Mouse (Mus musculus) hindbrain, embryonic 12.5 days (tissue): ENCODE measurements at regions not wholly inside any gene's neighbourhood (a gene's known extent, or its start where the extent isn't known, plus 50 kb on each side); places are given as distances from the start of the nearest gene placed in this dataset.
"Not testable (repeated sequence)": the region's sequence is repeated elsewhere in the genome, so short reads cannot be mapped to it uniquely, and the experiment has no call there.

Source experiments
- ATAC-seq: fragments of 200-750 bp; cut with Nextera tagmentation; 2 replicates; pipeline ENCODE4 v1.8.0; 2017; ENCODE audit warnings: moderate TSS enrichment; ENCODE audit not compliant: low FRiP score
- H3K27ac ChIP-seq: fragments of 300-500 bp; sonication (generic); 2 replicates; pipeline ENCODE4 v1.5.1; 2016; ENCODE audit warnings: mild to moderate bottlenecking
- H3K27me3 ChIP-seq: fragments of 300-500 bp; sonication (generic); 2 replicates; pipeline ENCODE4 v1.6.1; 2016; ENCODE audit warnings: mild to moderate bottlenecking
- H3K36me3 ChIP-seq: fragments of 300-500 bp; sonication (generic); 2 replicates; pipeline ENCODE4 v1.6.1; 2016; ENCODE audit warnings: mild to moderate bottlenecking
- H3K4me1 ChIP-seq: fragments of 300-500 bp; sonication (generic); 2 replicates; pipeline ENCODE4 v1.6.1; 2016
- H3K4me2 ChIP-seq: fragments of 300-500 bp; sonication (generic); replicated peaks from 2 replicates; pipeline ENCODE4 v1.6.1; 2016; ENCODE audit warnings: mild to moderate bottlenecking
- H3K4me3 ChIP-seq: fragments of 300-500 bp; sonication (generic); 2 replicates; pipeline ENCODE4 v1.5.1; 2016; ENCODE audit warnings: mild to moderate bottlenecking
- H3K9ac ChIP-seq: fragments of 300-500 bp; sonication (generic); 2 replicates; pipeline ENCODE4 v1.6.1; 2016; ENCODE audit warnings: mild to moderate bottlenecking, moderate library complexity
- H3K9me3 ChIP-seq: fragments of 300-500 bp; sonication (generic); replicated peaks from 2 replicates; pipeline ENCODE4 v1.6.1; 2016; ENCODE audit warnings: mild to moderate bottlenecking
- WGBS: fragments of 180-500 bp; shearing (Covaris S2); methylation state at CpG from one replicate; pipeline ENCODE4 v1.1.7; 2016; 5-methylcytosine and 5-hydroxymethylcytosine counted together

DNA sequence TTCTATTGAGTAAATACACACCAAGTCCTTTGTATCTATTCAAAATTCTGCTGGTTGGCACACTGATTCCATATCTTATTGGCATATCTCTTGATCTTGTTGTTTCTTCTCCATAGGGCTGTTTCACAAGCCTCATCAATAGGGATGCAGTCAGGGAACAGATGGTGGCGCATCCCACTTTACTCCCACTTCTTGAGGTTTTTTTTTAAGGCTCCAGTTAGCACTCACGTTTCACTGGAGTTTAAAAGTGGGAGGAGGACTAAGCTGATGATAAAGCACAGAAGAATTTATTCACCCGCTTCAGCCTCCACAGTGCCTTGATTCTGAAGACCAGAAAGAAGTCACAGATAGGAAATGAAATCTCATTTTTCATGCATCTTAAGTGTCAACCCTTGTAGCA, 199.8 kb downstream of the Fam198b start:
- no peaks in the 10 kb centered on the region for H3K9me3 ChIP-seq
- H3K36me3 ChIP-seq: no peaks in the 10 kb centered on the region
- no peak overlapping the region for H3K4me3 ChIP-seq
- H3K27ac ChIP-seq: no peak overlapping the region
- ATAC-seq: no peak
- H3K4me1 ChIP-seq: no peaks in the 10 kb centered on the region
- no peak overlapping the region for H3K4me2 ChIP-seq
- no peak overlapping the region for H3K9ac ChIP-seq
- WGBS: 72% methylated on average over 3 of the region's 3 CpGs
- no peaks in the 10 kb centered on the region for H3K27me3 ChIP-seq

GRCm38 (mm10) chr3:80099625-80100024, 215.3 kb downstream of the Fam198b start:
- Histone ChIP-seq H3K4me1 (no peaks in the 10 kb centered on the region), H3K36me3 (no peaks in the 10 kb centered on the region), H3K27me3 (no peaks in the 10 kb centered on the region), H3K4me3 (no peak overlapping the region), H3K9ac (no peak overlapping the region), H3K4me2 (no peak overlapping the region), H3K27ac (no peak overlapping the region), H3K9me3 (no peaks in the 10 kb centered on the region)
- 90% methylated on average over 3 of the region's 3 CpGs for WGBS
- ATAC-seq: no peak

- no peak overlapping the region for H3K4me2 ChIP-seq
- ATAC-seq: no peak
- H3K9me3 ChIP-seq: no peaks in the 10 kb centered on the region
- no peak overlapping the region for H3K4me3 ChIP-seq
- H3K4me1 ChIP-seq: no peaks in the 10 kb centered on the region
- H3K27ac ChIP-seq: no peak overlapping the region
- no peaks in the 10 kb centered on the region for H3K27me3 ChIP-seq
- no peaks in the 10 kb centered on the region for H3K36me3 ChIP-seq
- WGBS: 39% methylated on average over 1 of the region's 1 CpGs
- H3K9ac ChIP-seq: no peak overlapping the region
Measured at GRCm38 (mm10) chr3:80120177-80120736, 235.9 kb downstream of the Fam198b start.

DNA sequence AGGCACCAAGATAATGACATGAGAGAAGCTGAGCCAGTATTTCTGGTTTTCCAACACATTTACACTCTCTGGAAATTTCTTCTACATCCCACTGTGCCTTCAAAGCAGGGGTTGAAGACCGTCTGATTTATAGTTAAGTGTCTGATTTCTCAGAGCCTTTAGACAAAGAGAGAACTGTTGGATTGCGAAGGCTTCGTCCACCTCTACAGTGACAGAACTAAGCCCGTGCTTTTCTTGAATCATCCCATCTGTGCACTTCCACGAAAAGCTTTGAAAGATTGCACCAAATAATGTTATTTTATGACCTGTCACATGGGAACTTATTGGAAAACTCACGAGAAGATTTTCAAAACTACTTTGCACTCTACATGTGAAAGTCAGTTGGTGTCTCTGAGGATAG, 239.3 kb downstream of the Fam198b start:
- no peak overlapping the region for H3K9ac ChIP-seq
- ATAC-seq: no peak
- 84% methylated on average over 6 of the region's 6 CpGs for WGBS

GRCm38 (mm10) chr3:80124621-80125020, 240.3 kb downstream of the Fam198b start:
- Histone ChIP-seq H3K4me2 (no peak overlapping the region), H3K36me3 (no peaks in the 10 kb centered on the region), H3K9ac (no peak overlapping the region), H3K4me1 (no peaks in the 10 kb centered on the region), H3K27me3 (no peaks in the 10 kb centered on the region), H3K27ac (no peak overlapping the region), H3K4me3 (no peak overlapping the region), H3K9me3 (no peaks in the 10 kb centered on the region)
- ATAC-seq: no peak
- WGBS: 87% methylated on average over 8 of the region's 8 CpGs

More for the DNA sequence above, 239.3 kb downstream of the Fam198b start:
- Histone ChIP-seq H3K4me2 (no peak overlapping the region), H3K27me3 (no peaks in the 10 kb centered on the region), H3K4me1 (no peaks in the 10 kb centered on the region), H3K27ac (no peak overlapping the region), H3K9me3 (no peaks in the 10 kb centered on the region), H3K36me3 (no peaks in the 10 kb centered on the region), H3K4me3 (no peak overlapping the region)

DNA sequence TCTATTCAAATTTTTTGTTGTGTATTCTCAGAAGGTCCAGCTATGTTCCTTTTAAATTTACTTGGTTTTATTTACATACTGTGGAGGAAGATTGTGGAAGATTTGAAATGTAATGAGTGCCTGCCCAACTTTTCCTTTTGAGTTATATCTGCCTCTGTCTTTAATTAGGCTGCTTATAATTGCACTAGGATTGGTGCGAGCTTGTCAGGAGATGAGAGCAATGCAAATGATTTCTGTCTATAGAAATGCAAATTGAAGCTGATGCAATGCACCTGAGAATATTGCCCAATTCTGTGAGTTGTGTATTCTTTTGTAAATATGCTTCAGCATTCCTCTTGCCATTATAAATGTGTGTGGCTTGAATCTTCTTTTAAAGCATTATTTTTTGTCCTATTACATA, 257.4 kb downstream of the Fam198b start:
- Histone ChIP-seq H3K36me3 (no peaks in the 10 kb centered on the region), H3K27me3 (no peaks in the 10 kb centered on the region), H3K4me3 (no peak overlapping the region), H3K27ac (no peak overlapping the region), H3K4me1 (no peaks in the 10 kb centered on the region), H3K9me3 (no peaks in the 10 kb centered on the region), H3K9ac (no peak overlapping the region), H3K4me2 (no peak overlapping the region)
- no peak for ATAC-seq
- WGBS: 65% methylated on average over 1 of the region's 1 CpGs

GRCm38 (mm10) chr3:80160473-80160872, 276.1 kb downstream of the Fam198b start:
- H3K9ac ChIP-seq: no peak overlapping the region
- no peaks in the 10 kb centered on the region for H3K27me3 ChIP-seq
- no peaks in the 10 kb centered on the region for H3K9me3 ChIP-seq
- no peak for ATAC-seq
- H3K36me3 ChIP-seq: no peaks in the 10 kb centered on the region
- no peak overlapping the region for H3K27ac ChIP-seq
- H3K4me3 ChIP-seq: no peak overlapping the region
- WGBS: 84% methylated on average over 2 of the region's 2 CpGs
- H3K4me2 ChIP-seq: no peak overlapping the region
- no peaks in the 10 kb centered on the region for H3K4me1 ChIP-seq

GRCm38 (mm10) chr3:80181749-80182148, 297.4 kb downstream of the Fam198b start:
- WGBS: 78% methylated on average over 2 of the region's 2 CpGs
- no peak for ATAC-seq
- no peak overlapping the region for H3K4me2 ChIP-seq
- H3K9me3 ChIP-seq: no peaks in the 10 kb centered on the region
- no peak overlapping the region for H3K4me3 ChIP-seq
- no peak overlapping the region for H3K9ac ChIP-seq
- no peaks in the 10 kb centered on the region for H3K27me3 ChIP-seq
- no peaks in the 10 kb centered on the region; the same call in 1 of the 2 replicates for H3K4me1 ChIP-seq
- no peak overlapping the region for H3K27ac ChIP-seq
- no peaks in the 10 kb centered on the region for H3K36me3 ChIP-seq

DNA sequence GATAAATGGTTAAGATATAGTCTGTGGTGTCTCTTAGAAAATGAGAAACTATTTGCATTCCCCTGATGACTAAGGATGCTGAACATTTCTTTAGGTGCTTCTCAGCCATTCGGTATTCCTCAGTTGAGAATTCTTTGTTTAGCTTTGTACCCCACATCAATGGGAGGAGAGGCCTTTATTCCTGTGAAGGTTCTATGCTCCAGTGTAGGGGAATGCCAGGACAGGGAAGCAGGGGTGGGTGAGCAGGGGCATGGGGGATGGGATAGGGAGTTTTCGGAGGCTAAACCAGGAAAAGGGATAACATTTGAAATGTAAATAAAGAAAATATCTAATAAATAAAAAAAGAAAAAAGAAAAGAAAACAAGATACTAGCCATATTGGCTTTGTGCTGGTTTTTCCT, 297.8 kb downstream of the Fam198b start:
- 55% methylated on average over 2 of the region's 2 CpGs for whole genome bisulfite sequencing
- not testable (repeated sequence) for H3K27me3 ChIP-seq, H3K9ac ChIP-seq, H3K9me3 ChIP-seq, ATAC-seq, H3K27ac ChIP-seq, H3K4me1 ChIP-seq, H3K4me3 ChIP-seq, H3K36me3 ChIP-seq, H3K4me2 ChIP-seq

DNA sequence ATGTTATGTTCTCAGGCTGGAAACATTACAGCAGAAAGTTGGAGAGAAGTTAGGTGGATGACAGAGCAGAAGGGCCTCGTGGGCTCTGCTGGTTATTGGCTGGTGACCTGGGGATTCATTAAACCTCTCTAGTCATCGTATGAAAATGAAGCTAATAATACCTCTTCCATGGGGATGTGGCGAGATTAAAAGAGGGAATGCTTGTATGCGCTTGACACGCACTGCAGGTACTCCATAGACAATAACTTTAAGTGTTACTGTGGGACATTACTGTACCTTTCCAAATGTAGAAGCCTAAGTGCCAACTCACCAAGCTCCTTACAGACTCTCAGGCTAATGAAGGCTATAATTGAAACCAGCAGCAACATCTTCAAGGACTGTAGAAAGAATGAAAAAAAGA, 303.1 kb downstream of the Fam198b start:
- whole genome bisulfite sequencing: 87% methylated on average over 5 of the region's 5 CpGs
- Histone ChIP-seq H3K27ac (no peak overlapping the region), H3K4me2 (no peak overlapping the region), H3K4me1 (no peaks in the 10 kb centered on the region), H3K27me3 (no peaks in the 10 kb centered on the region), H3K9me3 (no peaks in the 10 kb centered on the region), H3K36me3 (no peaks in the 10 kb centered on the region), H3K4me3 (no peak overlapping the region), H3K9ac (no peak overlapping the region)
- no peak for ATAC-seq

DNA sequence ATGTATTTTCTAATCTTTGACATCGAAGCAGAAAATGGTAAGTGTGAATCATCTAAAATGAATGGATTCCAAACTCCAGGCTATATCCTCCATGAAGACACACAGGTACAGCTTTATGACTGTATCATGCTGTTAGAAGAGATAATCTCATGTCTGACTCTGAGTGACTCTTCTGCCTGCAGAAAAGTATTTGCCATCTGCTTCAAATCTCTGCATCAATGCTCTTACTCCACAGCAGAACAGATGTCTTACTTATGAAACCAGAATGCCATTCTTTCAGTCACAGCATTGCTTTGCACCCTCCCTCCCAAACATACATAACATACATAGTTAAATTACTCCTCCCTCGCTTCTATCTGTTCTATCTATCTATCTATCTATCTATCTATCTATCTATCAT, 316.6 kb downstream of the Fam198b start:
- no peak overlapping the region for H3K9ac ChIP-seq
- H3K27ac ChIP-seq: no peak overlapping the region
- no peaks in the 10 kb centered on the region for H3K9me3 ChIP-seq
- H3K4me1 ChIP-seq: no peaks in the 10 kb centered on the region
- no peak for ATAC-seq
- no peak overlapping the region for H3K4me2 ChIP-seq
- H3K4me3 ChIP-seq: no peak overlapping the region
- WGBS: 80% methylated on average over 2 of the region's 2 CpGs
- H3K27me3 ChIP-seq: no peaks in the 10 kb centered on the region
- H3K36me3 ChIP-seq: no peaks in the 10 kb centered on the region

DNA sequence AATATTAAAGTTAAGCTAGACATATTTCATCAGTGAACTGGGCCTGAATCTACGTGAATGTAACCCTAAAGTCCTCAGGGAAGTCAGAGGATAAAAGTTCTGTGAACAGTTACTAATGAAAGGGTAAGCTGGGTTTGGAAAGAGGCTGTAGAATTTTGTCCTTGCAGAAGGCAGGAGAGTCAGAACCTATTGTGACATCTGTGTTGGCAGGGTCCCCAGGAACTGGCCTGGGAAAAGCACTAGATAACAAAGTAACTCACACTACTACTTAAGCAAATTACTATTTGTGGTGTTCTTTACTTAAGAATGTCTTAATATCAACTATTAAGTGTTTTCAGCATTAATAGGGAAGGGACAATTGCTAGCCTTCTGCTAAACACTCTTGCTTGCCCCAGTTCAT, 320.5 kb downstream of the Fam198b start:
- Histone ChIP-seq H3K36me3 (no peaks in the 10 kb centered on the region), H3K4me3 (no peak overlapping the region), H3K4me2 (no peak overlapping the region), H3K4me1 (no peaks in the 10 kb centered on the region), H3K27ac (no peak overlapping the region), H3K9ac (no peak overlapping the region), H3K27me3 (no peaks in the 10 kb centered on the region), H3K9me3 (no peaks in the 10 kb centered on the region)
- 49% methylated on average over 1 of the region's 1 CpGs for WGBS
- ATAC-seq: no peak

DNA sequence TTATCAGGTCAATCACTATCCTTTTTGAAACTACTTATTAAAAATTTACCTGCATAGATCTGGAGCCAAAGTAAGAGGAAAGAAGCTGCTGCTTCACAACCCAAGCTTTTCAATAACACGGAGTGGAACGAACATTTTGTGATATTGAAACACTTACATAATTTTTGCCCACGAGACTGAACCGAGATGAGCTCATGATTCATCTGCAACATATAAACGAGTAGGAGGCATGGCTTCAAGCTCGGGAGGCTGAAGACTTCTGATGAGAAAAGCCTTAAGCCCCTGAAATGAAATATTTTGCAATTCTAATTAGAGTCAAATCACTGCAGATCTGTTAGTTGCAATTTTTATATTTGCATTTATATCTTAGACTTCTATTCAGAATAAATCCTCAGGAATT, 321.0 kb downstream of the Fam198b start:
- Histone ChIP-seq H3K4me3 (no peak overlapping the region), H3K36me3 (no peaks in the 10 kb centered on the region), H3K9me3 (no peaks in the 10 kb centered on the region), H3K9ac (no peak overlapping the region), H3K27ac (no peak overlapping the region), H3K27me3 (no peaks in the 10 kb centered on the region), H3K4me1 (no peaks in the 10 kb centered on the region), H3K4me2 (no peak overlapping the region)
- ATAC-seq: no peak
- WGBS: 62% methylated on average over 6 of the region's 6 CpGs
